Mouse (Mus musculus): ENCODE data around the gene Trpm1. TPM values are rescaled to one million over a fixed set of nuclear protein-coding genes. Genes with fewer than 3 reads are reported as not detected.

Gene Trpm1
- polyA plus RNA-seq, 1 experiment = not detected

- no peak for DNase-seq
- peaks cover 4% of the 10 kb centered on the region for H3K4me1 ChIP-seq (ENCODE audit: control insufficient read depth, insufficient read depth, low read length)
- H3K27me3 ChIP-seq (ENCODE audit: control insufficient read depth, insufficient read depth, low read length) = no peaks in the 10 kb centered on the region
- H3K27ac ChIP-seq (ENCODE audit: insufficient read depth, low read length) = no peak overlapping the region
- H3K4me3 ChIP-seq (replicated peaks; ENCODE audit: insufficient read depth, low read depth, low read length) = no peak overlapping the region
- TF ChIP-seq POLR2A (IDR thresholded peaks at IDR 0.05; ENCODE audit: borderline replicate concordance, insufficient read depth, low read length) (no peak), CTCF (IDR thresholded peaks at IDR 0.05; ENCODE audit: borderline replicate concordance, insufficient read depth, low read depth, low read length) (no peak)
Measured at GRCm38 (mm10) chr7:64286566-64286965, 132.9 kb downstream of the Trpm1 start.

GRCm38 (mm10) chr7:64287414-64288091 is 133.9 kb downstream of the Trpm1 start, which contains the start of gene Mtmr10:
TSS of gene Mtmr10 (plus strand) at chr7:64287653.
- peaks cover 14% of the 10 kb centered on the region for H3K4me1 ChIP-seq (ENCODE audit: control insufficient read depth, insufficient read depth, low read length)
- DNase-seq = peak; percentile 98
- TF ChIP-seq CTCF (IDR thresholded peaks at IDR 0.05; ENCODE audit: borderline replicate concordance, insufficient read depth, low read depth, low read length) (peak; percentile 26; the same call in 1 of the 2 replicates), POLR2A (IDR thresholded peaks at IDR 0.05; ENCODE audit: borderline replicate concordance, insufficient read depth, low read length) (peak; percentile 51; the same call in 1 of the 2 replicates)
- WGBS = under 1% methylated on average over 77 of the region's 77 CpGs
- H3K27me3 ChIP-seq (ENCODE audit: control insufficient read depth, insufficient read depth, low read length) = no peaks in the 10 kb centered on the region
- H3K27ac ChIP-seq (ENCODE audit: insufficient read depth, low read length) = peak within 1 kb of the TSS; percentile 44
- H3K4me3 ChIP-seq (replicated peaks; ENCODE audit: insufficient read depth, low read depth, low read length) = peak within 1 kb of the TSS; percentile 78

GRCm38 (mm10) chr7:64289416-64289815 is 135.8 kb downstream of the Trpm1 start:
- H3K4me1 ChIP-seq (ENCODE audit: control insufficient read depth, insufficient read depth, low read length) = peaks cover 19% of the 10 kb centered on the region
- H3K4me3 ChIP-seq (replicated peaks; ENCODE audit: insufficient read depth, low read depth, low read length) = peak overlapping the region; percentile 15
- H3K27ac ChIP-seq (ENCODE audit: insufficient read depth, low read length) = no peak overlapping the region
- 93% methylated on average over 7 of the region's 7 CpGs for WGBS
- TF ChIP-seq POLR2A (IDR thresholded peaks at IDR 0.05; ENCODE audit: borderline replicate concordance, insufficient read depth, low read length) (no peak), CTCF (IDR thresholded peaks at IDR 0.05; ENCODE audit: borderline replicate concordance, insufficient read depth, low read depth, low read length) (no peak)
- no peaks in the 10 kb centered on the region for H3K27me3 ChIP-seq (ENCODE audit: control insufficient read depth, insufficient read depth, low read length)
- no peak for DNase-seq

DNA sequence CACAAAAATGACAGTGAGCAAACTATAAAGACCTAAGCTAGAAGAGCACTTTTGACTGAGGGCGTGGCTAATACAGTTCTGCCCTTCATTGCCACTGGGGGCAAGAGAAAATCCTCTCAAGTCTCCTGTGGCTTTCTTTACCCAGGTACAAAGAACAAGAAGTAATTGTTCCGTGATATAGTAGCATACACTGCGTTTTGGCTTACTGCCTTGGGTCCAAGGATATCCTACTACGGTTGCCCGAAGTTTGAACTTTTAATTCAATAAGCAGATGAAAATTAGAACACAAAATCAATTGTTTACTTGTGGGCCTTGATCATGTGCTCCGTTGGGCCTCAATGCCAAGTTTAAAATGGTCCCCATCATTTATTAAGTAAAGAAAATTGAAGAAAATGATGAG is 136.8 kb downstream of the Trpm1 start:
- H3K4me3 ChIP-seq (replicated peaks; ENCODE audit: insufficient read depth, low read depth, low read length) = no peak overlapping the region
- WGBS = 91% methylated on average over 6 of the region's 6 CpGs
- H3K27me3 ChIP-seq (ENCODE audit: control insufficient read depth, insufficient read depth, low read length) = no peaks in the 10 kb centered on the region
- H3K4me1 ChIP-seq (ENCODE audit: control insufficient read depth, insufficient read depth, low read length) = peaks cover 19% of the 10 kb centered on the region
- no peak overlapping the region for H3K27ac ChIP-seq (ENCODE audit: insufficient read depth, low read length)
- TF ChIP-seq POLR2A (IDR thresholded peaks at IDR 0.05; ENCODE audit: borderline replicate concordance, insufficient read depth, low read length) = no peak
- no peak for TF ChIP-seq CTCF (IDR thresholded peaks at IDR 0.05; ENCODE audit: borderline replicate concordance, insufficient read depth, low read depth, low read length)
- DNase-seq = no peak

DNA sequence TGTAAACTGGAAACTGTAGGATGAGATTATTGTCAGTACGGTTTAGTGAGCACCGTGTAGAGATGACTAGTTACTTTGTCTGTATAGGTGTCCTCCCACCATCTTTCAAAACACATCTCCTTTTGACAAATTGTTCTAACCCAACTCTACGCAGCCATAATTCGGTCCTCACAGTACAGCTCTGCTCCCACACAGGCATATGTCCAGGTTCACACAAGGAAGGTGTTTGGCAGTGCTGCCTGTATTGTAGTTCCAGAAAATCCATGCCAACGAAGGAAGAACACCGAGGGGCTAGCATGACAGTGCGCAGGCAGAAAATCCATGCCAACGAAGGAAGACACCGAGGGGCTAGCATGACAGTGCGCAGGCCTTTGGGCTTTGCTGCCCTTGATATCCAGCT is 138.1 kb downstream of the Trpm1 start:
- DNase-seq = peak in 1 of 2 experiments; percentile 34
- Histone ChIP-seq H3K27ac (ENCODE audit: insufficient read depth, low read length) (peak overlapping the region; percentile 3), H3K27me3 (ENCODE audit: control insufficient read depth, insufficient read depth, low read length) (no peaks in the 10 kb centered on the region), H3K4me1 (ENCODE audit: control insufficient read depth, insufficient read depth, low read length) (peaks cover 21% of the 10 kb centered on the region), H3K4me3 (replicated peaks; ENCODE audit: insufficient read depth, low read depth, low read length) (peak overlapping the region; percentile 1)
- WGBS = 30% methylated on average over 10 of the region's 10 CpGs
- no peak for TF ChIP-seq CTCF (IDR thresholded peaks at IDR 0.05; ENCODE audit: borderline replicate concordance, insufficient read depth, low read depth, low read length)

DNA sequence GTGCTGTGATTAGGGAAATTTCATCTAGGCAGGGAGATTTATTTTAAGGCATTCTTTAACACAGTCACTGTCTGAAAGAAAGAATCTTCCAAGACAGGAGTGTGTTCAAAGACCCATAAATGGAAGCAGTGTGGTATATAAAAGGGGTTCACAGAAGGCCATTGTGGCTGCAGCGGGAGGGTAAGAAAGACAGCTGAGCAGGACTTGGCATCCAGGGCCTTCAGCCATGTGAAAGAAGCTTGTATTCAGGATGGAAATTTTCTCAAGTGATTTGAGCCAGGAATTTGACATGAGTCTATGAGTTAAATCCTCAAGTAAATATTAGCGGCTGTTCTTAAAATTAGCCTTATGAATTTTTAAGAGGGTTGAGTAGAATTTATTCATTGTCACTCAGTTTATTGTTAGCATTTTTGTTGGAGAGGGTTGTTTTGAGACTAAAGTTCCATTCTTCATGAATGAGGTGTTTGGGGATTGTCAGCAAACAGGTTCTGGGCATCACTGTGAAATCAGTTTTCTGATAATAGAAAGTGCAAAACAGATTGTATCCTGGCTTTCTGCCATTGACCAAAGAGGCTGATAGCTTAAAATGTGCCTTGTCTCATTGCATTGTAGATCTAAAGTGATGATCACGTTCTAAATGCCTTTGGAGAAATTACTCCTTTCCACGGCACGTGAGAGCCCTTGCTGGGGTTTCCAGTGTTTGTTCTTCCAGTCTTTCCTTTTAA is 142.8 kb downstream of the Trpm1 start:
- Histone ChIP-seq H3K27me3 (ENCODE audit: control insufficient read depth, insufficient read depth, low read length) (no peaks in the 10 kb centered on the region), H3K4me1 (ENCODE audit: control insufficient read depth, insufficient read depth, low read length) (peaks cover 19% of the 10 kb centered on the region), H3K27ac (ENCODE audit: insufficient read depth, low read length) (no peak overlapping the region; the same call in 1 of the 2 replicates), H3K4me3 (replicated peaks; ENCODE audit: insufficient read depth, low read depth, low read length) (no peak overlapping the region)
- TF ChIP-seq POLR2A (IDR thresholded peaks at IDR 0.05; ENCODE audit: borderline replicate concordance, insufficient read depth, low read length) (no peak), CTCF (IDR thresholded peaks at IDR 0.05; ENCODE audit: borderline replicate concordance, insufficient read depth, low read depth, low read length) (no peak)
- DNase-seq = peak in 1 of 2 experiments; percentile 29
- 42% methylated on average over 5 of the region's 5 CpGs for WGBS

GRCm38 (mm10) chr7:64310241-64310640 is 156.6 kb downstream of the Trpm1 start:
- TF ChIP-seq POLR2A (IDR thresholded peaks at IDR 0.05; ENCODE audit: borderline replicate concordance, insufficient read depth, low read length) (no peak), CTCF (IDR thresholded peaks at IDR 0.05; ENCODE audit: borderline replicate concordance, insufficient read depth, low read depth, low read length) (no peak)
- WGBS = 74% methylated on average over 7 of the region's 7 CpGs
- H3K4me3 ChIP-seq (replicated peaks; ENCODE audit: insufficient read depth, low read depth, low read length) = no peak overlapping the region
- H3K27me3 ChIP-seq (ENCODE audit: control insufficient read depth, insufficient read depth, low read length) = no peaks in the 10 kb centered on the region
- no peaks in the 10 kb centered on the region for H3K4me1 ChIP-seq (ENCODE audit: control insufficient read depth, insufficient read depth, low read length)
- H3K27ac ChIP-seq (ENCODE audit: insufficient read depth, low read length) = no peak overlapping the region
- DNase-seq = no peak

- H3K27me3 ChIP-seq (ENCODE audit: control insufficient read depth, insufficient read depth, low read length) = no peaks in the 10 kb centered on the region
- no peak overlapping the region for H3K27ac ChIP-seq (ENCODE audit: insufficient read depth, low read length)
- 67% methylated on average over 2 of the region's 2 CpGs for WGBS
- H3K4me1 ChIP-seq (ENCODE audit: control insufficient read depth, insufficient read depth, low read length) = no peaks in the 10 kb centered on the region
- DNase-seq = no peak
- H3K4me3 ChIP-seq (replicated peaks; ENCODE audit: insufficient read depth, low read depth, low read length) = no peak overlapping the region
- TF ChIP-seq POLR2A (IDR thresholded peaks at IDR 0.05; ENCODE audit: borderline replicate concordance, insufficient read depth, low read length) (no peak), CTCF (IDR thresholded peaks at IDR 0.05; ENCODE audit: borderline replicate concordance, insufficient read depth, low read depth, low read length) (no peak)
Measured at GRCm38 (mm10) chr7:64310756-64311155, 157.1 kb downstream of the Trpm1 start.

Data from cerebellum, adult 2 months (tissue).